Mouse (Mus musculus): ENCODE measurements around the gene Cdc42ep4. TPM values are rescaled to one million over a fixed set of nuclear protein-coding genes. Genes with fewer than 3 reads are reported as not detected.

Gene Cdc42ep4
- polyA plus RNA-seq, 1 experiment from 2014 or later: 71.7 TPM

- no peak overlapping the region for H3K9ac ChIP-seq
- ATAC-seq (ENCODE audit: low FRiP score, low read depth): no peak
- H3K4me3 ChIP-seq: no peak overlapping the region
- no peaks in the 10 kb centered on the region for H3K36me3 ChIP-seq
- H3K27me3 ChIP-seq: no peaks in the 10 kb centered on the region
- 92% methylated on average over 14 of the region's 14 CpGs for WGBS
- no peak overlapping the region for H3K27ac ChIP-seq (replicated peaks)
- peaks cover 6% of the 10 kb centered on the region for H3K4me1 ChIP-seq (replicated peaks)
- no peak overlapping the region for H3K4me2 ChIP-seq
- H3K9me3 ChIP-seq: no peaks in the 10 kb centered on the region
These were observed 4.2 kb upstream of the Cdc42ep4 start for GRCm38 (mm10) chr11:113755878-113756277.

GRCm38 (mm10) chr11:113754845-113755244 lies 3.2 kb upstream of the Cdc42ep4 start:
- H3K36me3 ChIP-seq: no peaks in the 10 kb centered on the region
- 52% methylated on average over 9 of the region's 9 CpGs for WGBS
- H3K27ac ChIP-seq (replicated peaks): no peak overlapping the region
- no peak for ATAC-seq (ENCODE audit: low FRiP score, low read depth)
- H3K4me3 ChIP-seq: no peak overlapping the region
- no peak overlapping the region for H3K9ac ChIP-seq
- no peaks in the 10 kb centered on the region for H3K9me3 ChIP-seq
- peaks cover 14% of the 10 kb centered on the region for H3K4me1 ChIP-seq (replicated peaks)
- no peaks in the 10 kb centered on the region for H3K27me3 ChIP-seq
- H3K4me2 ChIP-seq: no peak overlapping the region

GRCm38 (mm10) chr11:113752685-113753430 lies 1.2 kb upstream of the Cdc42ep4 start:
- Histone ChIP-seq H3K36me3 (no peaks in the 10 kb centered on the region), H3K4me1 (replicated peaks) (peaks cover 34% of the 10 kb centered on the region), H3K4me3 (no peak overlapping the region), H3K27me3 (no peaks in the 10 kb centered on the region), H3K9me3 (no peaks in the 10 kb centered on the region), H3K9ac (no peak overlapping the region), H3K27ac (replicated peaks) (no peak overlapping the region), H3K4me2 (no peak overlapping the region)
- no peak for ATAC-seq (ENCODE audit: low FRiP score, low read depth)
- WGBS: 99% methylated on average over 10 of the region's 10 CpGs

GRCm38 (mm10) chr11:113752158-113752661 lies 529 bp upstream of the Cdc42ep4 start:
- Histone ChIP-seq H3K27ac (replicated peaks) (peak overlapping the region; percentile 95), H3K4me2 (peak overlapping the region; percentile 75), H3K9me3 (no peaks in the 10 kb centered on the region), H3K36me3 (no peaks in the 10 kb centered on the region), H3K27me3 (no peaks in the 10 kb centered on the region), H3K4me3 (peak overlapping the region; percentile 85), H3K4me1 (replicated peaks) (peaks cover 38% of the 10 kb centered on the region), H3K9ac (peak overlapping the region; percentile 93; the same call in 1 of the 2 replicates)
- WGBS: 29% methylated on average over 15 of the region's 15 CpGs
- ATAC-seq (ENCODE audit: low FRiP score, low read depth): 0 out of 2 replicates have a peak, but pooled peaks have one; percentile 2

- H3K27me3 ChIP-seq: no peaks in the 10 kb centered on the region
- H3K36me3 ChIP-seq: no peaks in the 10 kb centered on the region
- WGBS: under 1% methylated on average over 66 of the region's 67 CpGs
- H3K27ac ChIP-seq (replicated peaks): peak overlapping the region; percentile 95
- H3K4me3 ChIP-seq: peak overlapping the region; percentile 85
- H3K9ac ChIP-seq: peak overlapping the region; percentile 93
- H3K4me2 ChIP-seq: peak overlapping the region; percentile 75
- H3K4me1 ChIP-seq (replicated peaks): peaks cover 41% of the 10 kb centered on the region
- no peaks in the 10 kb centered on the region for H3K9me3 ChIP-seq
- peak; percentile 43 for ATAC-seq (ENCODE audit: low FRiP score, low read depth)
These were observed 854 bp downstream of the Cdc42ep4 start for GRCm38 (mm10) chr11:113750571-113751483.

GRCm38 (mm10) chr11:113749749-113750351 lies 1.8 kb downstream of the Cdc42ep4 start:
- no peaks in the 10 kb centered on the region for H3K36me3 ChIP-seq
- H3K9ac ChIP-seq: peak overlapping the region; percentile 93
- H3K4me1 ChIP-seq (replicated peaks): peaks cover 41% of the 10 kb centered on the region
- no peaks in the 10 kb centered on the region for H3K27me3 ChIP-seq
- peak overlapping the region; percentile 85 for H3K4me3 ChIP-seq
- H3K27ac ChIP-seq (replicated peaks): peak overlapping the region; percentile 95
- H3K9me3 ChIP-seq: no peaks in the 10 kb centered on the region
- WGBS: under 1% methylated on average over 9 of the region's 9 CpGs
- peak; percentile 24; the same call in 1 of the 2 replicates for ATAC-seq (ENCODE audit: low FRiP score, low read depth)
- peak overlapping the region; percentile 75 for H3K4me2 ChIP-seq

- WGBS: 11% methylated on average over 21 of the region's 21 CpGs
- Histone ChIP-seq H3K27me3 (no peaks in the 10 kb centered on the region), H3K36me3 (no peaks in the 10 kb centered on the region), H3K27ac (replicated peaks) (peak overlapping the region; percentile 95), H3K9ac (peak overlapping the region; percentile 93; the same call in 1 of the 2 replicates), H3K4me1 (replicated peaks) (peaks cover 41% of the 10 kb centered on the region), H3K9me3 (no peaks in the 10 kb centered on the region), H3K4me2 (peak overlapping the region; percentile 75), H3K4me3 (peak overlapping the region; percentile 85)
- no peak for ATAC-seq (ENCODE audit: low FRiP score, low read depth)
These were observed 2.7 kb downstream of the Cdc42ep4 start for GRCm38 (mm10) chr11:113748797-113749521.

- no peak overlapping the region for H3K9ac ChIP-seq
- no peak overlapping the region for H3K27ac ChIP-seq (replicated peaks)
- ATAC-seq (ENCODE audit: low FRiP score, low read depth): no peak
- peaks cover 41% of the 10 kb centered on the region for H3K4me1 ChIP-seq (replicated peaks)
- H3K4me2 ChIP-seq: peak overlapping the region; percentile 75
- peaks cover 2% of the 10 kb centered on the region; the same call in 1 of the 2 replicates for H3K36me3 ChIP-seq
- H3K9me3 ChIP-seq: no peaks in the 10 kb centered on the region
- no peaks in the 10 kb centered on the region for H3K27me3 ChIP-seq
- H3K4me3 ChIP-seq: no peak overlapping the region
- 84% methylated on average over 11 of the region's 11 CpGs for WGBS
These were observed 3.8 kb downstream of the Cdc42ep4 start for GRCm38 (mm10) chr11:113747725-113748380.

GRCm38 (mm10) chr11:113747056-113747455 lies 4.6 kb downstream of the Cdc42ep4 start:
- Histone ChIP-seq H3K9me3 (no peaks in the 10 kb centered on the region), H3K4me3 (no peak overlapping the region), H3K36me3 (peaks cover 2% of the 10 kb centered on the region; the same call in 1 of the 2 replicates), H3K4me2 (peak overlapping the region; percentile 75; the same call in 1 of the 2 replicates), H3K27me3 (no peaks in the 10 kb centered on the region), H3K4me1 (replicated peaks) (peaks cover 42% of the 10 kb centered on the region), H3K9ac (no peak overlapping the region), H3K27ac (replicated peaks) (0 out of 2 replicates have a peak overlapping the region, but pooled peaks have one; percentile 19)
- WGBS: 75% methylated on average over 16 of the region's 16 CpGs
- no peak for ATAC-seq (ENCODE audit: low FRiP score, low read depth)

GRCm38 (mm10) chr11:113745961-113746360 lies 5.7 kb downstream of the Cdc42ep4 start:
- Histone ChIP-seq H3K4me2 (no peak overlapping the region), H3K27ac (replicated peaks) (no peak overlapping the region), H3K4me3 (no peak overlapping the region), H3K27me3 (no peaks in the 10 kb centered on the region), H3K36me3 (peaks cover 2% of the 10 kb centered on the region; the same call in 1 of the 2 replicates), H3K4me1 (replicated peaks) (peaks cover 40% of the 10 kb centered on the region), H3K9ac (no peak overlapping the region), H3K9me3 (no peaks in the 10 kb centered on the region)
- no peak for ATAC-seq (ENCODE audit: low FRiP score, low read depth)
- 86% methylated on average over 4 of the region's 4 CpGs for WGBS
